Mouse (Mus musculus): Measurements from ENCODE around the gene Map3k14. TPM values are rescaled to one million over a fixed set of nuclear protein-coding genes. Genes with fewer than 3 reads are reported as not detected.

The Map3k14 gene
- polyA plus RNA-seq, 1 experiment from 2014 or later: 3.1 TPM

DNA sequence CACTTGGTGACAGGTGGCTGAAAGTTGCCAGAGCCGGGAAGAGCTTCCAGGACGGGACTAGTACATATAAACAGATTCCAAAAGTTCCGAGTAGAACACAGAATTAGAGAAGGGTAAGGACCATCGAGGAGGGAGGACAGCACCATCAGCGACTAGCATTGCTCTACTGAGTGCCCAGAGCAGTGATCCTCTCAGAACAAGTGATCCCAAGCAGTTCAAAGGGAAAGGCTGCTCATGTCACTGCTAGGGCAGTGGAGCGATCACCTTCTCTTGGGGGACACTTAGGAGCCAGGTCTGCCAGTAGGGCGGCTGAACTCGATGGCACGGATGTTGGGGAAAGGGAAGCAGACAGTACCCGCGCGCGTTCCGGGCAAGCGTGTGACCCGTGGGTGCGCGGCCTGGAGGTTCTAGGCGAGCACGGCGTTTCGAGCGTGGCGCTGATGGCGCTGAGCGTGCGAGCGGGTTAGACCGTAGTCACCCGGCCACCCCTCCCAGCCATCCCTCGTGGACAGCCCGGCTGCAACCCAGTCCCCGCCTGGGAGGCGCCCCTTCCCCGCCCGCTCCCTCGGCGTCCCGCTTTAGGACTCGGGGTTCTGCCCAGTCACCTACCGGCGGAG is 435 bp downstream of the Map3k14 start:
- Histone ChIP-seq H3K4me1 (peaks cover 66% of the 10 kb centered on the region), H3K4me3 (peak overlapping the region; percentile 75), H3K9me3 (no peaks in the 10 kb centered on the region), H3K36me3 (replicated peaks) (no peaks in the 10 kb centered on the region), H3K27ac (replicated peaks) (peak overlapping the region; percentile 90), H3K27me3 (replicated peaks; ENCODE audit: low read depth, poor library complexity, severe bottlenecking) (no peaks in the 10 kb centered on the region)
- no peak for DNase-seq (ENCODE audit: low spot score)
- WGBS: 1% methylated on average over 42 of the region's 42 CpGs

DNA sequence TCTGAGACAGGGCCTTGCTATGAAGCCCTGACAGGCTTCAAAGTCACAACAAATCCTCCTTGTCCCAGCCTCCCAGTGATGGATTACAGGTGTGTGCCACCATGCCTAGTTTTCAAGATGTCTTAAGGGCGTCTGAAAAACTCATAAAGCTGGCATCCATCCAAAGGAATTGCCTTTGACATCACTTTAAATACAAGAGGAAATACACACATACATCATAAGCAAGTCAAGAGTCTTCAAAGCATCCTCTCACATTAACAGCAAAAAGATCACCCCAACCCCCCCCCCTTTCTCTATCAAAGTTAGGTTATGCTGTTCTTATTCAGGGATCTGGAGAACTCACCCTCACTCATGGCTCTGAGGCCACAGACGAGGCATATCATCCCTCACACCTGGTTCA is 1.4 kb downstream of the Map3k14 start:
- Histone ChIP-seq H3K9me3 (no peaks in the 10 kb centered on the region), H3K4me1 (peaks cover 61% of the 10 kb centered on the region), H3K27me3 (replicated peaks; ENCODE audit: low read depth, poor library complexity, severe bottlenecking) (no peaks in the 10 kb centered on the region), H3K36me3 (replicated peaks) (no peaks in the 10 kb centered on the region), H3K27ac (replicated peaks) (no peak overlapping the region), H3K4me3 (peak overlapping the region; percentile 75)
- WGBS: 61% methylated on average over 2 of the region's 2 CpGs
- no peak for DNase-seq (ENCODE audit: low spot score)

DNA sequence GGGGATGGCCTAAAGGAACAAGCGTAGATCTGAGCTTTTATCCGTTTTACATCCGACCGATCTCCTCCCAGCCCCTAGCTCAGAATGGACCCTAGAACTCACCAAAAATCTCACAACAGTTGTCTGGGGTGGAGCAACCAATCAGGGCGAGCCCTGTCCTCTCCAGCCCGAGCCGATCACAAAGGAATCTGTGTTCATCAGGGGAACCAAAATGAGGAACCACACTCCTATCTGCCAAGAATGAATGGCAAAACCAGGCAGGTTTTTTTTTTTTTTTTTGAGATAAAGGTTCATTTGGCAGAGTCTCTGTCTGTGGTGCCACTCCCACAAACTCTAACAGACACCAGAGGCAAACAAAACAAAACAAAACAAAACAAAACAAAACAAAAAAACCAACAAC is 2.1 kb downstream of the Map3k14 start:
- H3K27ac ChIP-seq (replicated peaks): no peak overlapping the region
- DNase-seq (ENCODE audit: low spot score): no peak
- H3K4me1 ChIP-seq: peaks cover 61% of the 10 kb centered on the region
- WGBS: 46% methylated on average over 7 of the region's 7 CpGs
- no peaks in the 10 kb centered on the region for H3K9me3 ChIP-seq
- H3K27me3 ChIP-seq (replicated peaks; ENCODE audit: low read depth, poor library complexity, severe bottlenecking): no peaks in the 10 kb centered on the region
- H3K4me3 ChIP-seq: no peak overlapping the region
- no peaks in the 10 kb centered on the region for H3K36me3 ChIP-seq (replicated peaks)

DNA sequence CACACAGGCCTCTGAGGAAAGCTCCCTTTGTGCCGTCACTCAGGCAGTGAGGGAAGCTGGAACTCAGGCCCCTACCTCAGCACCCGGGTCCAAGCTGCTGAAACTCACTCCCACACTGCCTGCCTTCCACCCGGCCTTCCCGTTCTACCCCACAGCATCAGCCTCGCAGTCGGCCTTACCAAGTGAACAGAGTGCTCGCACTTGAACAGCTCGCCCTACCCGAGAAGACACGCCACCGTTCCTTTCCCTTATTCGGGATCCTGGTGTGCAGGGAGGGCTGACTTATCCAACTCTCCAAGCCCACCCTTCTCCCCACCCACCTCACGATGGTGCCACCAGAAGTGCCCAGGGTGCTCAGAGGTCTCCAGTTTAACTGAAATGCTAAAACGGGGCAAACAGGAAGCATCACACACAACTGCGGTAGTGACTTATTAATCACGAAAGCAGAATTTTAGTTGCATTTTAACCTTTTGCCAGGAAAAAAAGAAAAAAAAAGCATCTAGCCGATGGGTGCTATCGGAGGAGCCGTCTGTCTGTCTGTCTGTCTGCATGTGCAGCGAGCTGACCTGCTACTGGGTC is 2.8 kb downstream of the Map3k14 start:
- Histone ChIP-seq H3K9me3 (no peaks in the 10 kb centered on the region), H3K4me1 (peaks cover 61% of the 10 kb centered on the region), H3K27me3 (replicated peaks; ENCODE audit: low read depth, poor library complexity, severe bottlenecking) (no peaks in the 10 kb centered on the region), H3K4me3 (no peak overlapping the region; the same call in 1 of the 2 replicates), H3K27ac (replicated peaks) (0 out of 2 replicates have a peak overlapping the region, but pooled peaks have one; percentile 35), H3K36me3 (replicated peaks) (no peaks in the 10 kb centered on the region)
- no peak for DNase-seq (ENCODE audit: low spot score)
- WGBS: 85% methylated on average over 20 of the region's 20 CpGs

GRCm38 (mm10) chr11:103263551-103263950 is 3.7 kb downstream of the Map3k14 start:
- Histone ChIP-seq H3K27ac (replicated peaks) (no peak overlapping the region; the same call in 1 of the 2 replicates), H3K36me3 (replicated peaks) (no peaks in the 10 kb centered on the region), H3K4me1 (peaks cover 56% of the 10 kb centered on the region), H3K9me3 (no peaks in the 10 kb centered on the region), H3K4me3 (no peak overlapping the region), H3K27me3 (replicated peaks; ENCODE audit: low read depth, poor library complexity, severe bottlenecking) (no peaks in the 10 kb centered on the region)
- WGBS: 62% methylated on average over 10 of the region's 10 CpGs
- DNase-seq (ENCODE audit: low spot score): no peak

DNA sequence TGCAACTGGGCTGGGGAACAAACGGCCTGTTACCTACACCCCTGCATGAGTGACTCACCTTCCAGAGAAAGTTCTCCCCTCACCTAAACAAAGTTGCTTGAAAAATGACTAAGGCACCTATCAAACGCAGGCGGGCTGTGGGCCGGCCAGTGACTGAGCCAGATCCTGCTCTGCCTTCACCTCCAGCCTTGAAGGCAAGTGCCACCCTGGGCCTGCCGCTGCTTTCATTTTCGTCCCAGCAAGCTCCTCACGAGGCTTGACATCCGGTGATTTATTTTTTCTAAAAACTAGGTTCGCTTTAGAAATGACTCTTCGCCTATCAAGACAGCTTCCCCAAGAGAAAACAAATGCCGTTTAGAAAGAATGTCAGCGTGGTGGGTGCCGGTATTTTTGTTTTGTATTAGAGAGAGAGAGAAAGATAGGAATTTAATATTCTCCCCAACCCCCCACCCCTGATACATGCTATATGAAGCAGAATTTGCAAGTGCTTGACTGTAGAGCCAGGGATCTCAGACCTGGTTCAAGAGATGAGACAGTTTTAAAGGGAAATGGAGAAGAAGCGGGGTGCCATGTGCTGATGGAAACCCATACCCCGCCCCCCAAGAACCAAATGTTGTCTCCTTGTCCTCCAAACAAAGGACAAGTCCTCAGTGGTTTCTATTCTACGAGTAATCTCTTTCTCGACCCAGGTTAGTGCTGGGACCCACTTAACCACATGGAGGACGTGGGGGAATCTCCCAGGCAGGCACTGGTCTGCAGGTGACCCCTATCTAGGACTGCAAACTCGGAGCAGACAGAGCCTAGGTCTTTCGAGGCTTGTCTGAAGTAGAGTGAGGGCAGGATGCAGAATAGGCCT is 4.6 kb downstream of the Map3k14 start:
- Histone ChIP-seq H3K27me3 (replicated peaks; ENCODE audit: low read depth, poor library complexity, severe bottlenecking) (no peaks in the 10 kb centered on the region), H3K4me3 (no peak overlapping the region), H3K9me3 (no peaks in the 10 kb centered on the region), H3K27ac (replicated peaks) (no peak overlapping the region), H3K4me1 (peaks cover 47% of the 10 kb centered on the region), H3K36me3 (replicated peaks) (no peaks in the 10 kb centered on the region)
- DNase-seq (ENCODE audit: low spot score): no peak
- 77% methylated on average over 20 of the region's 20 CpGs for WGBS

- Histone ChIP-seq H3K4me1 (peaks cover 46% of the 10 kb centered on the region), H3K36me3 (replicated peaks) (no peaks in the 10 kb centered on the region), H3K27me3 (replicated peaks; ENCODE audit: low read depth, poor library complexity, severe bottlenecking) (0 out of 2 replicates have a peak, but pooled peaks cover 4% of the 10 kb centered on the region), H3K4me3 (no peak overlapping the region), H3K9me3 (no peaks in the 10 kb centered on the region), H3K27ac (replicated peaks) (no peak overlapping the region)
- WGBS: 86% methylated on average over 7 of the region's 7 CpGs
- DNase-seq (ENCODE audit: low spot score): no peak
Measured at GRCm38 (mm10) chr11:103261671-103262411, 5.4 kb downstream of the Map3k14 start.

GRCm38 (mm10) chr11:103260515-103261192 is 6.6 kb downstream of the Map3k14 start:
- 0 out of 2 replicates have a peak, but pooled peaks cover 5% of the 10 kb centered on the region for H3K27me3 ChIP-seq (replicated peaks; ENCODE audit: low read depth, poor library complexity, severe bottlenecking)
- H3K9me3 ChIP-seq: no peaks in the 10 kb centered on the region
- DNase-seq (ENCODE audit: low spot score): no peak
- H3K36me3 ChIP-seq (replicated peaks): no peaks in the 10 kb centered on the region
- no peak overlapping the region for H3K4me3 ChIP-seq
- 84% methylated on average over 12 of the region's 12 CpGs for WGBS
- H3K27ac ChIP-seq (replicated peaks): no peak overlapping the region
- H3K4me1 ChIP-seq: peaks cover 34% of the 10 kb centered on the region

GRCm38 (mm10) chr11:103260034-103260433 is 7.2 kb downstream of the Map3k14 start:
- 0 out of 2 replicates have a peak, but pooled peaks cover 5% of the 10 kb centered on the region for H3K27me3 ChIP-seq (replicated peaks; ENCODE audit: low read depth, poor library complexity, severe bottlenecking)
- no peak for DNase-seq (ENCODE audit: low spot score)
- WGBS: 93% methylated on average over 5 of the region's 5 CpGs
- H3K4me1 ChIP-seq: peaks cover 30% of the 10 kb centered on the region
- H3K9me3 ChIP-seq: no peaks in the 10 kb centered on the region
- no peak overlapping the region for H3K27ac ChIP-seq (replicated peaks)
- no peak overlapping the region for H3K4me3 ChIP-seq
- H3K36me3 ChIP-seq (replicated peaks): no peaks in the 10 kb centered on the region

GRCm38 (mm10) chr11:103257938-103258481 is 9.3 kb downstream of the Map3k14 start:
- Histone ChIP-seq H3K27ac (replicated peaks) (no peak overlapping the region), H3K36me3 (replicated peaks) (no peaks in the 10 kb centered on the region), H3K9me3 (no peaks in the 10 kb centered on the region), H3K27me3 (replicated peaks; ENCODE audit: low read depth, poor library complexity, severe bottlenecking) (0 out of 2 replicates have a peak, but pooled peaks cover 5% of the 10 kb centered on the region), H3K4me1 (peaks cover 10% of the 10 kb centered on the region), H3K4me3 (no peak overlapping the region)
- WGBS: 91% methylated on average over 4 of the region's 4 CpGs
- DNase-seq (ENCODE audit: low spot score): no peak

GRCm38 (mm10) chr11:103253605-103254004 is 13.7 kb downstream of the Map3k14 start:
- H3K9me3 ChIP-seq: no peaks in the 10 kb centered on the region
- H3K4me1 ChIP-seq: peaks cover 13% of the 10 kb centered on the region
- 90% methylated on average over 5 of the region's 5 CpGs for WGBS
- peaks cover 8% of the 10 kb centered on the region for H3K27me3 ChIP-seq (replicated peaks; ENCODE audit: low read depth, poor library complexity, severe bottlenecking)
- H3K27ac ChIP-seq (replicated peaks): no peak overlapping the region
- no peak for DNase-seq (ENCODE audit: low spot score)
- no peaks in the 10 kb centered on the region for H3K36me3 ChIP-seq (replicated peaks)
- no peak overlapping the region for H3K4me3 ChIP-seq

All from embryonic facial prominence, embryonic 10.5 days (tissue).